Mouse (Mus musculus) liver, embryonic 14.5 days (tissue): ENCODE measurements around the gene 0610030E20Rik.

Experiments
- CTCF ChIP-seq: IDR thresholded peaks from 2 replicates; pipeline ENCODE4 v1.5.1; 2016; ENCODE audit warnings: antibody characterized with exemption, low read depth, control low read depth
- EP300 ChIP-seq: IDR thresholded peaks from 2 replicates; pipeline ENCODE4 v1.6.1; 2016; ENCODE audit warnings: antibody characterized with exemption, low read depth

GRCm38 (mm10) chr6:72347166-72347941, at the start of gene 0610030E20Rik:
- peak; percentile 27; the same call in 1 of the 2 replicates for TF ChIP-seq CTCF
- TF ChIP-seq EP300 = peak; percentile 35
